Mouse (Mus musculus): ENCODE measurements around the gene Pdlim5.

- TF ChIP-seq CTCF (IDR thresholded peaks at IDR 0.05; ENCODE audit: extremely low read depth, insufficient read depth, insufficient read length, insufficient replicate concordance) (no peak), POLR2A (IDR thresholded peaks at IDR 0.05; ENCODE audit: low read depth, low read length) (no peak)
Observed at GRCm38 (mm10) chr3:142330425-142330824, 65.1 kb downstream of the Pdlim5 start.
